Mouse (Mus musculus) lung, embryonic 14.5 days (tissue): ENCODE data around the gene Atp5h. TPM values are rescaled to one million over a fixed set of nuclear protein-coding genes. Genes with fewer than 3 reads are reported as not detected.
A peak's percentile ranks its signal among the peaks of the same experiment; 100 is the strongest.
"Not testable (repeated sequence)": the region's sequence is repeated elsewhere in the genome, so short reads cannot be mapped to it uniquely, and the experiment has no call there.

Source experiments
- ATAC-seq: fragments of 200-750 bp; cut with Nextera tagmentation; 2 replicates; pipeline ENCODE4 v1.8.0; 2017; ENCODE audit warnings: mild to moderate bottlenecking, moderate TSS enrichment, moderate library complexity; ENCODE audit not compliant: insufficient read depth
- DNase-seq: peaks from one replicate; pipeline ENCODE4 v3.0.0-alpha.2; 2015
- H3K27ac ChIP-seq: fragments of 300-500 bp; sonication (generic); 2 replicates; pipeline ENCODE4 v1.5.1; 2014; ENCODE audit warnings: low read depth, mild to moderate bottlenecking, moderate library complexity
- H3K27me3 ChIP-seq: fragments of 300-500 bp; sonication (generic); 2 replicates; pipeline ENCODE4 v1.6.1; 2014; ENCODE audit warnings: low read length, control low read depth; ENCODE audit not compliant: insufficient read depth
- H3K36me3 ChIP-seq: fragments of 300-500 bp; sonication (generic); 2 replicates; pipeline ENCODE4 v1.6.1; 2014; ENCODE audit warnings: control low read depth; ENCODE audit not compliant: insufficient read depth
- H3K4me1 ChIP-seq: fragments of 300-500 bp; sonication (generic); 2 replicates; pipeline ENCODE4 v1.6.1; 2014; ENCODE audit warnings: antibody characterized with exemption, control low read depth; ENCODE audit not compliant: insufficient read depth
- H3K4me2 ChIP-seq: fragments of 300-500 bp; sonication (generic); 2 replicates; pipeline ENCODE4 v1.6.1; 2014; ENCODE audit warnings: mild to moderate bottlenecking
- H3K4me3 ChIP-seq: fragments of 300-500 bp; sonication (generic); 2 replicates; pipeline ENCODE4 v1.5.1; 2014; ENCODE audit warnings: low read depth, low read length
- H3K9ac ChIP-seq: fragments of 300-500 bp; sonication (generic); 2 replicates; pipeline ENCODE4 v1.6.1; 2014
- H3K9me3 ChIP-seq: fragments of 300-500 bp; sonication (generic); 2 replicates; pipeline ENCODE4 v1.6.1; 2016; ENCODE audit warnings: low read depth, low read length, control low read depth
- CTCF ChIP-seq: IDR thresholded peaks from 2 replicates; pipeline ENCODE4 v1.5.1; 2016; ENCODE audit warnings: antibody characterized with exemption, low read depth
- WGBS: fragments of 180-500 bp; shearing (Covaris S2); extraction: QIAGEN DNeasy Blood & Tissue Kit; methylation state at CpG from one replicate; pipeline ENCODE4 v1.1.7; 2014; 5-methylcytosine and 5-hydroxymethylcytosine counted together
- polyA plus RNA-seq: library from polyadenylated mRNA; unstranded; fragments of >200 nt; fragmentation: Nextera tagmentation; extraction: Ambion mirVana; gene quantifications from 2 replicates; pipeline ENCODE4 v1.2.1, GENCODE M21; 2014

Atp5h gene
- polyA plus RNA-seq, 1 experiment from 2014 or later: 817 TPM

GRCm38 (mm10) chr11:115457405-115457804, 37.6 kb upstream of the Atp5h start:
- 16% methylated on average over 6 of the region's 6 CpGs for WGBS
- H3K4me2 ChIP-seq: no peak overlapping the region
- H3K27ac ChIP-seq: 0 out of 2 replicates have a peak overlapping the region, but pooled peaks have one; percentile 4
- H3K36me3 ChIP-seq: no peaks in the 10 kb centered on the region
- DNase-seq (peak; percentile 66), ATAC-seq (peak; percentile 52; the same call in 1 of the 2 replicates)
- H3K4me1 ChIP-seq: no peaks in the 10 kb centered on the region
- no peaks in the 10 kb centered on the region for H3K9me3 ChIP-seq
- TF ChIP-seq CTCF: no peak
- H3K9ac ChIP-seq: no peak overlapping the region
- H3K4me3 ChIP-seq: no peak overlapping the region
- H3K27me3 ChIP-seq: no peaks in the 10 kb centered on the region

GRCm38 (mm10) chr11:115456182-115456581, 36.4 kb upstream of the Atp5h start:
- no peaks in the 10 kb centered on the region for H3K4me1 ChIP-seq
- H3K9me3 ChIP-seq: no peaks in the 10 kb centered on the region
- 83% methylated on average over 5 of the region's 5 CpGs for WGBS
- H3K4me2 ChIP-seq: no peak overlapping the region
- no peak overlapping the region for H3K27ac ChIP-seq
- DNase-seq (no peak), ATAC-seq (no peak)
- H3K27me3 ChIP-seq: no peaks in the 10 kb centered on the region
- TF ChIP-seq CTCF: no peak
- H3K36me3 ChIP-seq: no peaks in the 10 kb centered on the region
- no peak overlapping the region for H3K4me3 ChIP-seq
- H3K9ac ChIP-seq: no peak overlapping the region

DNA sequence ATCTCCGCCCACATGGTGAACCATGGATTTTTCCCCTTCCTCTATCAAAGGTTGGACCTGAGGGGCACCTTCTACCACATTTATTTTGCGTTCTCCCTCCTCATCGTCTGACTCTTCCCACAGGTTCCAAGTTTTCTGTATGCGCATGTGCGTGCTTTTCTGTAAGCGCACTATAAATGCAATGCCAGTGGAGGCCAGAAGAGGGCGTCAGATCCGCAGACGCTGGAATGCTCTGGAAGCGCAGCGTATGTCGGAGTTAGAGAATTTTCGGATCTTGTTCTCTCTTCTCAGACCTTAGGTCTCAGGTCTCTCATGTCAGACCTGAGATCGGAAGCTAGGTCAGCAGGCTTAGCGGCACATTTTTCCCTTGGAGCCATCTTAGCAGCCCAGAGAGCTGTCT, 35.9 kb upstream of the Atp5h start:
- H3K27me3 ChIP-seq: no peaks in the 10 kb centered on the region
- no peak for DNase-seq
- H3K36me3 ChIP-seq: no peaks in the 10 kb centered on the region
- no peak overlapping the region for H3K4me3 ChIP-seq
- H3K4me1 ChIP-seq: no peaks in the 10 kb centered on the region
- H3K9ac ChIP-seq: no peak overlapping the region
- no peak overlapping the region for H3K27ac ChIP-seq
- no peak for ATAC-seq
- WGBS: 87% methylated on average over 15 of the region's 15 CpGs
- H3K9me3 ChIP-seq: no peaks in the 10 kb centered on the region
- no peak overlapping the region for H3K4me2 ChIP-seq
- TF ChIP-seq CTCF: peak; percentile 23; the same call in 1 of the 2 replicates

DNA sequence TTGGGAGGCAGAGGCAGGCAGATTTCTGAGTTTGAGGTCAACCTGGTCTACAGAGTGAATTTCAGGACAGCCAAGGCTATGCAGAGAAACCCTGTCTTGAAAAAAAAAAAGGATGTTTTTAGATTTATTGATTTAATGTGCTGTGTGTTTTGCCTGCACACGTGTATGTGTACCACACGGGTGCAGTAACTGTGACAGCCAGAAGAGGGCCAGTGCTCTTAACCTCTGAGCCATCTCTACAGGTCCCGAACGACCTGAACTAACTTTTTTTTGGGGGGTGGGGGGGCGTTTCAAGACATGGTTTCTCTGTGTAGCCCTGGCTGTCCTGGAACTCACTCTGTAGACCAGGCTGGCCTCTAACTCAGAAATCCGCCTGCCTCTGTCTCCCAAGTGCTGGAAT, 35.1 kb upstream of the Atp5h start:
- TF ChIP-seq CTCF: peak; percentile 9; the same call in 1 of the 2 replicates
- not testable (repeated sequence) for H3K27ac ChIP-seq
- 83% methylated on average over 6 of the region's 6 CpGs for WGBS

DNA sequence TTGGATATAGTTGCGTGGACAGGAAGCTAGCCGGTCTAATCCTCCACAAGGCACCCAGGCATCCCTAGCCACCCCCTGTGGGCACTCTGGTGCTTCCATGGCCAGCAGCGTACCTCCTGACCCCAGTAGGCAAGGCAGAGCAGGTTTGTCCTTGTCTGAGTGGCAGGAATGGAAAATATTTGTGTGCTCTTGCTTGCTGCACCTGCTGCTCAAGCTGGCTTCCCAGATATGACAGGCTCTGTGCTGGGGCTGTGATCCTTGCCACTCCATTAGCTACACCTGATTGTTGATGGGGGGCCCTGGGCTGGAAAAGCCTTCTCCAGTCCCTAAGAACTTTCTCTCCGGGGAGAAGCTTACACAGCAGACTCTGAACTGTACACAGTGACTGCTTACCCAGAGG, 33.5 kb upstream of the Atp5h start:
- no peak for TF ChIP-seq CTCF
- H3K4me2 ChIP-seq: no peak overlapping the region
- no peaks in the 10 kb centered on the region for H3K36me3 ChIP-seq
- no peak overlapping the region for H3K27ac ChIP-seq
- no peaks in the 10 kb centered on the region for H3K9me3 ChIP-seq
- no peak overlapping the region for H3K4me3 ChIP-seq
- no peaks in the 10 kb centered on the region for H3K4me1 ChIP-seq
- H3K9ac ChIP-seq: no peak overlapping the region
- DNase-seq (no peak), ATAC-seq (no peak)
- H3K27me3 ChIP-seq: no peaks in the 10 kb centered on the region
- WGBS: 52% methylated on average over 4 of the region's 4 CpGs

More for the DNA sequence above, 35.1 kb upstream of the Atp5h start:
- H3K9ac ChIP-seq, H3K4me1 ChIP-seq, H3K4me3 ChIP-seq, H3K9me3 ChIP-seq, DNase-seq, H3K4me2 ChIP-seq, H3K36me3 ChIP-seq, ATAC-seq, H3K27me3 ChIP-seq: not testable (repeated sequence)

DNA sequence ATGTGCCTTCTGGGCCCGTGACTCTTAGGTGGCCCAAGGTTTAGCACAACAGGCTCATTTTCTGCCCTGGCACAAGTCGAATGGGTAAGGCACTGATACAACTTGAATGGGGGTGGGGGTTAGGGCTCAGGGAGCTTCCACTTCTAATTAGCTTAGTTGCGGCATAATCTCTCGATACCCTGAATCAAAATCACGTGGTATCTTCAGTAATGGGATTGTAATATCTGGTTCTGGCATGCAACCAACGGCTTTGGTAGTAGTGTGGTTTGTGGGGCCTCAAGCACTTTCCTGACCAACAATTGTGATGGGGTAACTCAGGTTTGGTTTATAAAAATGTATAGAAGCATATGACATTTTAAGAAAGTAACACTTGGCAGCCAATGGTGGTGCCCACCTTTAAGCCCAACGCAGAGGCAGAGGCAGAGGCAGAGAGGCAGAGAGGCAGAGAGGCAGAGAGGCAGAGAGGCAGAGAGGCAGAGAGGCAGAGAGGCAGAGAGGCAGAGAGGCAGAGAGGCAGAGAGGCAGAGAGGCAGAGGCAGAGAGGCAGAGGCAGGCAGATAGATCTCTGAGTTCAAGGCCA, 32.6 kb upstream of the Atp5h start:
- 79% methylated on average over 7 of the region's 7 CpGs for WGBS
- DNase-seq: no peak
- no peak overlapping the region for H3K4me2 ChIP-seq
- no peak overlapping the region for H3K9ac ChIP-seq
- no peak overlapping the region for H3K27ac ChIP-seq
- no peaks in the 10 kb centered on the region for H3K9me3 ChIP-seq
- ATAC-seq: no peak
- H3K4me3 ChIP-seq: no peak overlapping the region
- H3K36me3 ChIP-seq: no peaks in the 10 kb centered on the region
- no peaks in the 10 kb centered on the region for H3K27me3 ChIP-seq
- no peaks in the 10 kb centered on the region for H3K4me1 ChIP-seq
- no peak for TF ChIP-seq CTCF

DNA sequence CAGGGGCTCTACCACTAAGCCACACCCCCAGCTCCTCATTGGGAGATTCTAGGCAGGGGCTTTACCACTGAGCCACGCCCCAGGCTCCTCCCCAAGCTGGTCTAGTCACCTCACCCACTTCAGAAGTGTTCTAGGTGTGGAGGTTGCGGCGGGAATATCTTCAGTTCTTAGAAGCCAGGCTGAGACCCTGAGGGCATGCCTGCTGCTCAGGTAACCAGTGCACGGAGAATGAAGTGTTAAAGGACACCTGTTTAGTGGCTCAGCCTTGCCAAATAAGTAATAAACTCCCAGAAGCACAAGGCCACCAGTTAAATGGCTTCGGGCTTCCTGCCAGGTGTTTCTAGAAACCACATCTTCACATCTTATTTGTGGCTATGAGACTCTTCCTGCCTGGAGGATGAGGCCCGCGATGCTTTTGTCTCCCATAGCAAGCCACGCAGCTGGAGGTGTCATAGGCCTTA, 32.0 kb upstream of the Atp5h start:
- Histone ChIP-seq H3K27ac (no peak overlapping the region), H3K4me2 (no peak overlapping the region), H3K36me3 (no peaks in the 10 kb centered on the region), H3K9me3 (no peaks in the 10 kb centered on the region), H3K27me3 (no peaks in the 10 kb centered on the region), H3K4me1 (no peaks in the 10 kb centered on the region), H3K4me3 (no peak overlapping the region), H3K9ac (no peak overlapping the region)
- TF ChIP-seq CTCF: no peak
- DNase-seq (no peak), ATAC-seq (no peak)
- WGBS: 79% methylated on average over 8 of the region's 8 CpGs
